Mouse (Mus musculus) erythroid progenitor cell, adult 5-6 weeks (primary cell): ENCODE data around the gene N4bp1. TPM values are rescaled to one million over a fixed set of nuclear protein-coding genes. Genes with fewer than 3 reads are reported as not detected.

Source experiments
- ATAC-seq: replicated peaks from 2 replicates; pipeline ENCODE4 v1.8.0; 2016; ENCODE audit warnings: moderate number of reproducible peaks, mild to moderate bottlenecking, moderate TSS enrichment, inconsistent platforms; ENCODE audit not compliant: poor library complexity, low FRiP score, severe bottlenecking
- total RNA-seq, 2 experiments: library from RNA; stranded (forward) in 1 of 2; stranded (reverse) in 1 of 2; fragments of 150-400 nt in 1 of 2; fragments of 186-747, 209-891 nt in 1 of 2; gene quantifications; 2 replicates each; pipeline versions ENCODE4 v1.2.3 to v1.2.4; 2015 to 2017; ENCODE audit warnings: low replicate concordance in 2 of 2

N4bp1 gene
- total RNA-seq, 2 experiments from 2014 or later, result 3.8 to 7.3 TPM

GRCm38 (mm10) chr8:86862837-86863236, 22.2 kb downstream of the N4bp1 start:
- no peak for ATAC-seq

- no peak for ATAC-seq
These were observed 22.8 kb downstream of the N4bp1 start for GRCm38 (mm10) chr8:86862155-86862816.

- ATAC-seq, result no peak
These were observed 23.5 kb downstream of the N4bp1 start for GRCm38 (mm10) chr8:86861516-86861915.

GRCm38 (mm10) chr8:86856248-86856647, 28.8 kb downstream of the N4bp1 start:
- no peak for ATAC-seq

GRCm38 (mm10) chr8:86854686-86855085, 30.4 kb downstream of the N4bp1 start:
- no peak for ATAC-seq

GRCm38 (mm10) chr8:86853989-86854373, 31.1 kb downstream of the N4bp1 start:
- ATAC-seq, result no peak

GRCm38 (mm10) chr8:86853266-86853988, 31.6 kb downstream of the N4bp1 start:
- no peak for ATAC-seq

- no peak for ATAC-seq
These were observed 32.6 kb downstream of the N4bp1 start for GRCm38 (mm10) chr8:86852491-86852890.

- no peak for ATAC-seq
These were observed 36.2 kb downstream of the N4bp1 start for GRCm38 (mm10) chr8:86848876-86849275.

- no peak for ATAC-seq
These were observed 36.7 kb downstream of the N4bp1 start for GRCm38 (mm10) chr8:86848401-86848800.

- ATAC-seq, result no peak
These were observed 38.0 kb downstream of the N4bp1 start for GRCm38 (mm10) chr8:86847091-86847490.

- ATAC-seq, result no peak
These were observed 39.2 kb downstream of the N4bp1 start for GRCm38 (mm10) chr8:86845875-86846274.

- no peak for ATAC-seq
These were observed 40.2 kb downstream of the N4bp1 start for GRCm38 (mm10) chr8:86844856-86845255.

- ATAC-seq, result no peak
These were observed 41.2 kb downstream of the N4bp1 start for GRCm38 (mm10) chr8:86843896-86844295.

- ATAC-seq, result no peak
These were observed 43.3 kb downstream of the N4bp1 start for GRCm38 (mm10) chr8:86841556-86842309.

- no peak for ATAC-seq
These were observed 44.9 kb downstream of the N4bp1 start for GRCm38 (mm10) chr8:86840120-86840693.

GRCm38 (mm10) chr8:86838707-86839438, 46.2 kb downstream of the N4bp1 start:
- ATAC-seq, result no peak

GRCm38 (mm10) chr8:86837234-86837633, 47.8 kb downstream of the N4bp1 start:
- no peak for ATAC-seq

GRCm38 (mm10) chr8:86835881-86836280, 49.2 kb downstream of the N4bp1 start:
- no peak for ATAC-seq
